Mouse (Mus musculus) kidney, adult 2 months (tissue): ENCODE results near the gene Astn2. TPM values are rescaled to one million over a fixed set of nuclear protein-coding genes. Genes with fewer than 3 reads are reported as not detected.

Experiments
- DNase-seq: peaks from one replicate; pipeline ENCODE4 v3.0.0; 2021
- H3K27ac ChIP-seq: fragments of 200-500 bp; 2 replicates; pipeline ENCODE4 v1.5.1; 2012; ENCODE audit warnings: low read depth, low read length, control low read depth, inconsistent platforms; ENCODE audit not compliant: insufficient read depth
- H3K27me3 ChIP-seq: fragments of 200-500 bp; replicated peaks from 2 replicates; pipeline ENCODE4 v1.6.1; 2012; ENCODE audit warnings: mild to moderate bottlenecking, moderate library complexity, low read length, inconsistent platforms; ENCODE audit not compliant: control insufficient read depth, insufficient read depth
- H3K36me3 ChIP-seq: fragments of 200-500 bp; 2 replicates; pipeline ENCODE4 v1.6.1; 2012; ENCODE audit warnings: mild to moderate bottlenecking, moderate library complexity, low read length, inconsistent platforms; ENCODE audit not compliant: control insufficient read depth, insufficient read depth
- H3K4me1 ChIP-seq: fragments of 200-500 bp; 2 replicates; pipeline ENCODE4 v1.6.1; 2011; ENCODE audit warnings: low read length; ENCODE audit not compliant: control insufficient read depth, insufficient read depth
- H3K4me3 ChIP-seq: fragments of 200-500 bp; 2 replicates; pipeline ENCODE4 v1.5.1; 2011; ENCODE audit warnings: mild to moderate bottlenecking, low read depth, low read length, control low read depth; ENCODE audit not compliant: insufficient read depth
- CTCF ChIP-seq: fragments of 200-500 bp; conservative IDR thresholded peaks from 2 replicates; pipeline ENCODE4 v1.5.1; 2011; ENCODE audit warnings: low read depth, mild to moderate bottlenecking, control low read depth, low read length, moderate library complexity, mixed read lengths; ENCODE audit not compliant: insufficient read depth, insufficient read length
- POLR2A ChIP-seq: fragments of 200-500 bp; IDR thresholded peaks from one replicate; pipeline ENCODE4 v1.6.1; 2011; ENCODE audit warnings: low read depth, low read length, control low read depth
- WGBS: fragments of 180-500 bp; shearing (Covaris S2); methylation state at CpG from one replicate; pipeline ENCODE4 v1.1.7; 2018; 5-methylcytosine and 5-hydroxymethylcytosine counted together
- polyA plus RNA-seq: library from polyadenylated mRNA; depleted of rRNA; stranded (reverse); fragments of >200 nt; gene quantifications from 2 replicates; pipeline ENCODE4 v1.2.3, GENCODE M21; 2012

The Astn2 gene
- polyA plus RNA-seq, 1 experiment: 2.5 TPM

GRCm38 (mm10) chr4:66403116-66403707, 1.2 kb downstream of the Astn2 start:
- Histone ChIP-seq H3K4me3 (peak overlapping the region; percentile 50), H3K36me3 (no peaks in the 10 kb centered on the region), H3K27me3 (0 out of 2 replicates have a peak, but pooled peaks cover 2% of the 10 kb centered on the region), H3K4me1 (no peaks in the 10 kb centered on the region), H3K27ac (no peak overlapping the region)
- no peak for TF ChIP-seq POLR2A
- no peak for TF ChIP-seq CTCF
- no peak for DNase-seq
- under 1% methylated on average over 22 of the region's 22 CpGs for WGBS

- no peak overlapping the region for H3K4me3 ChIP-seq
- H3K4me1 ChIP-seq: no peaks in the 10 kb centered on the region
- 0 out of 2 replicates have a peak, but pooled peaks cover 2% of the 10 kb centered on the region for H3K27me3 ChIP-seq
- H3K36me3 ChIP-seq: no peaks in the 10 kb centered on the region
- WGBS: 1% methylated on average over 24 of the region's 24 CpGs
- DNase-seq: no peak
- H3K27ac ChIP-seq: no peak overlapping the region
- TF ChIP-seq CTCF (no peak), POLR2A (no peak)
Observed at GRCm38 (mm10) chr4:66402611-66403010, 1.8 kb downstream of the Astn2 start.

- H3K4me1 ChIP-seq: no peaks in the 10 kb centered on the region
- no peak overlapping the region for H3K27ac ChIP-seq
- H3K4me3 ChIP-seq: no peak overlapping the region
- H3K27me3 ChIP-seq: 0 out of 2 replicates have a peak, but pooled peaks cover 2% of the 10 kb centered on the region
- H3K36me3 ChIP-seq: no peaks in the 10 kb centered on the region
- TF ChIP-seq CTCF (peak; percentile 18; the same call in 1 of the 2 replicates), POLR2A (no peak)
- WGBS: 26% methylated on average over 8 of the region's 8 CpGs
- DNase-seq: no peak
Observed at GRCm38 (mm10) chr4:66401186-66401681, 3.2 kb downstream of the Astn2 start.

GRCm38 (mm10) chr4:66399066-66399465, 5.3 kb downstream of the Astn2 start:
- WGBS: 40% methylated on average over 4 of the region's 4 CpGs
- DNase-seq: no peak
- TF ChIP-seq CTCF (no peak), POLR2A (no peak)
- no peaks in the 10 kb centered on the region for H3K4me1 ChIP-seq
- H3K27ac ChIP-seq: no peak overlapping the region
- no peaks in the 10 kb centered on the region for H3K36me3 ChIP-seq
- H3K27me3 ChIP-seq: 0 out of 2 replicates have a peak, but pooled peaks cover 2% of the 10 kb centered on the region
- H3K4me3 ChIP-seq: no peak overlapping the region

- Histone ChIP-seq H3K4me3 (no peak overlapping the region), H3K36me3 (no peaks in the 10 kb centered on the region), H3K27me3 (no peaks in the 10 kb centered on the region), H3K27ac (no peak overlapping the region), H3K4me1 (no peaks in the 10 kb centered on the region)
- TF ChIP-seq POLR2A: no peak
- TF ChIP-seq CTCF: no peak
- DNase-seq: no peak
Observed at GRCm38 (mm10) chr4:66397216-66397615, 7.2 kb downstream of the Astn2 start.

- H3K36me3 ChIP-seq: no peaks in the 10 kb centered on the region
- WGBS: 77% methylated on average over 4 of the region's 4 CpGs
- DNase-seq: no peak
- TF ChIP-seq POLR2A: no peak
- no peak for TF ChIP-seq CTCF
- no peak overlapping the region for H3K27ac ChIP-seq
- H3K4me1 ChIP-seq: no peaks in the 10 kb centered on the region
- no peaks in the 10 kb centered on the region for H3K27me3 ChIP-seq
- no peak overlapping the region for H3K4me3 ChIP-seq
Observed at GRCm38 (mm10) chr4:66393294-66393693, 11.1 kb downstream of the Astn2 start.

GRCm38 (mm10) chr4:66390480-66390879, 13.9 kb downstream of the Astn2 start:
- H3K27ac ChIP-seq: no peak overlapping the region
- H3K27me3 ChIP-seq: no peaks in the 10 kb centered on the region
- 39% methylated on average over 4 of the region's 4 CpGs for WGBS
- H3K4me3 ChIP-seq: no peak overlapping the region
- no peaks in the 10 kb centered on the region for H3K36me3 ChIP-seq
- no peak for DNase-seq
- H3K4me1 ChIP-seq: no peaks in the 10 kb centered on the region
- TF ChIP-seq POLR2A: no peak
- no peak for TF ChIP-seq CTCF
